Mouse (Mus musculus) neural tube, embryonic 14.5 days (tissue): ENCODE results near the gene Masp2. TPM values are rescaled to one million over a fixed set of nuclear protein-coding genes. Genes with fewer than 3 reads are reported as not detected.

ENCODE experiments used
- ATAC-seq: fragments of 200-750 bp; cut with Nextera tagmentation; 2 replicates; pipeline ENCODE4 v1.8.0; 2017; ENCODE audit warnings: low read depth, mild to moderate bottlenecking, moderate TSS enrichment, moderate library complexity
- H3K27ac ChIP-seq: fragments of 300-500 bp; sonication (generic); 2 replicates; pipeline ENCODE4 v1.5.1; 2014; ENCODE audit warnings: low read depth, mild to moderate bottlenecking, control low read depth, low read length, moderate library complexity, mixed read lengths
- H3K27me3 ChIP-seq: fragments of 300-500 bp; sonication (generic); 2 replicates; pipeline ENCODE4 v1.6.1; 2014; ENCODE audit warnings: low read length; ENCODE audit not compliant: control insufficient read depth, insufficient read depth
- H3K36me3 ChIP-seq: fragments of 300-500 bp; sonication (generic); 2 replicates; pipeline ENCODE4 v1.6.1; 2014; ENCODE audit warnings: low read length, mixed read lengths; ENCODE audit not compliant: control insufficient read depth, insufficient read depth
- H3K4me1 ChIP-seq: fragments of 300-500 bp; sonication (generic); 2 replicates; pipeline ENCODE4 v1.6.1; 2014; ENCODE audit warnings: low read length; ENCODE audit not compliant: control insufficient read depth, insufficient read depth
- H3K4me2 ChIP-seq: fragments of 300-500 bp; sonication (generic); 2 replicates; pipeline ENCODE4 v1.6.1; 2014; ENCODE audit warnings: mild to moderate bottlenecking, low read depth, low read length, control low read depth
- H3K4me3 ChIP-seq: fragments of 300-500 bp; sonication (generic); 2 replicates; pipeline ENCODE4 v1.5.1; 2014; ENCODE audit warnings: low read depth, low read length, control low read depth, mixed read lengths
- H3K9ac ChIP-seq: fragments of 300-500 bp; sonication (generic); replicated peaks from 2 replicates; pipeline ENCODE4 v1.6.1; 2014; ENCODE audit warnings: low read depth, mild to moderate bottlenecking, control low read depth, low read length, mixed read lengths
- H3K9me3 ChIP-seq: fragments of 300-500 bp; sonication (generic); 2 replicates; pipeline ENCODE4 v1.6.1; 2016; ENCODE audit warnings: low read length; ENCODE audit not compliant: control insufficient read depth
- WGBS: fragments of 180-500 bp; shearing (Covaris S2); extraction: QIAGEN DNeasy Blood & Tissue Kit; methylation state at CpG from one replicate; pipeline ENCODE4 v1.1.7; 2014; 5-methylcytosine and 5-hydroxymethylcytosine counted together
- polyA plus RNA-seq: library from polyadenylated mRNA; unstranded; fragments of >200 nt; fragmentation: Nextera tagmentation; extraction: Ambion mirVana; gene quantifications from 2 replicates; pipeline ENCODE4 v1.2.1, GENCODE M21; 2014

Masp2 gene
- polyA plus RNA-seq, 1 experiment from 2014 or later, result 1.8 TPM

DNA sequence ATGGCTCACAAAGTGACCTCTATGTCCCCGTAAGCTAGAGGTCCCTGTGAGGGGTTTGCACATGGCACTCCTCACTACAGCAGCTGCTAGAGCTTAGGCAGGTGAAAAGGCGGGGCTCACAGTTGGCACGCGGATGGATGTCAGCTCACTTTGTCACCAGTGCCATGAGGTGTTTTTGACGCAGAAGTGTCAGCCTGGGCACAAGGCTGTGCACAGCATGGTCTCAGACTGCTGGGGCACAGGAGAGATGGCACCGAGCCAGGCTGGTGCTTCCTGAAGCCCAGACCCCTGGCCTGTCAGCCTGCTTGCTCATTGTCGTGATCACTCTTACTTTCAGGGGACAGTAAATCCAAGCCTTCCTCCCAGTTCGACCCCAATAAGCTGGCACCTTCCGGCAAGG is 21.6 kb upstream of the Masp2 start:
- Histone ChIP-seq H3K9me3 (no peaks in the 10 kb centered on the region), H3K4me3 (no peak overlapping the region), H3K4me1 (no peaks in the 10 kb centered on the region), H3K36me3 (peaks cover 57% of the 10 kb centered on the region), H3K27me3 (no peaks in the 10 kb centered on the region), H3K4me2 (no peak overlapping the region), H3K9ac (no peak overlapping the region), H3K27ac (no peak overlapping the region)
- WGBS, result 90% methylated on average over 9 of the region's 9 CpGs
- ATAC-seq, result no peak

DNA sequence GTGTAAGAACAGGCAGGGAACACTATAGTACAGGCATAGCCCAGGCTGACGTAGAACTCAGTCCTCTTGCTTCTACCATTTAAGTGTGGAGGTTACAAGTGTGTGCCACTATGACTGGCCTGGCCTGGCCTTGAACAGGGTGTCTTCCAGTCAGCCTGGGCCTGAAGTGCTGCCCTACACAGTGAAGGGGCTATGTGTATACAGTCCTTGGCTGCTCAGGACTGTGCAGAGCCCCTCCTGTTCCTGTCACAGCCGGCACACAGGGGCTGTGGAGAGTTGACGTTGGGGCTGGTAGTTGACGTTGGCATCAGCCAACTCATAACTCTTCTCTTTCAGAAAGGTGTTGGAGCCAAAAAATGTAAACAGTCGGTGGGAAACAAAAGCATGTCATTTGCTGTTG is 20.9 kb upstream of the Masp2 start:
- H3K9me3 ChIP-seq, result no peaks in the 10 kb centered on the region
- peaks cover 50% of the 10 kb centered on the region for H3K36me3 ChIP-seq
- no peak overlapping the region for H3K4me3 ChIP-seq
- no peaks in the 10 kb centered on the region for H3K4me1 ChIP-seq
- H3K4me2 ChIP-seq, result no peak overlapping the region
- H3K9ac ChIP-seq, result no peak overlapping the region
- no peak overlapping the region for H3K27ac ChIP-seq
- no peaks in the 10 kb centered on the region for H3K27me3 ChIP-seq
- ATAC-seq, result no peak
- WGBS, result 95% methylated on average over 5 of the region's 5 CpGs

DNA sequence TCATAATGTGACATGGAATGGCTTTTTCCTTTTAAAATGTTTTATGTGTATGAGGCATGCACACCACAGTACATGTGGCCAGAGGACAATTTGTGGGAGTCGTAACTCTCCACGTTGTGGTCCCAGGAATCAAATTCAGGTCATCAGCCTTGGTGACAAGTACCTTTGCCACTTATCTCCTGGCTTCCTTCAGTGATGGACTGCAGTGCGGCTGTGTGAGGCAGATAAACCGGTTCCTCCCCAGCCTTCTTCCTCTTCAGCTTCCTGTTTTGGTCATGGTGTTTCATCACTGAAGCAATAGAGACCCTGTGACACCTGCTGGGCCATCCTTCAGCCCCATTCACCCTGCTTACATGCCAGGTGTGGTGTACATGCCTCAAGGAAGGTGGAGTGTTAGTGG is 19.1 kb upstream of the Masp2 start:
- Histone ChIP-seq H3K36me3 (peaks cover 35% of the 10 kb centered on the region), H3K27me3 (no peaks in the 10 kb centered on the region), H3K9me3 (no peaks in the 10 kb centered on the region), H3K9ac (no peak overlapping the region), H3K4me1 (no peaks in the 10 kb centered on the region), H3K27ac (no peak overlapping the region), H3K4me3 (no peak overlapping the region), H3K4me2 (no peak overlapping the region)
- no peak for ATAC-seq
- 87% methylated on average over 4 of the region's 4 CpGs for WGBS

GRCm38 (mm10) chr4:148586648-148587047 is 15.7 kb upstream of the Masp2 start:
- Histone ChIP-seq H3K4me1 (peaks cover 3% of the 10 kb centered on the region; the same call in 1 of the 2 replicates), H3K9ac (no peak overlapping the region), H3K27ac (no peak overlapping the region), H3K4me3 (no peak overlapping the region), H3K9me3 (no peaks in the 10 kb centered on the region), H3K4me2 (no peak overlapping the region), H3K36me3 (peaks cover 4% of the 10 kb centered on the region; the same call in 1 of the 2 replicates), H3K27me3 (no peaks in the 10 kb centered on the region)
- 84% methylated on average over 9 of the region's 9 CpGs for WGBS
- no peak for ATAC-seq

DNA sequence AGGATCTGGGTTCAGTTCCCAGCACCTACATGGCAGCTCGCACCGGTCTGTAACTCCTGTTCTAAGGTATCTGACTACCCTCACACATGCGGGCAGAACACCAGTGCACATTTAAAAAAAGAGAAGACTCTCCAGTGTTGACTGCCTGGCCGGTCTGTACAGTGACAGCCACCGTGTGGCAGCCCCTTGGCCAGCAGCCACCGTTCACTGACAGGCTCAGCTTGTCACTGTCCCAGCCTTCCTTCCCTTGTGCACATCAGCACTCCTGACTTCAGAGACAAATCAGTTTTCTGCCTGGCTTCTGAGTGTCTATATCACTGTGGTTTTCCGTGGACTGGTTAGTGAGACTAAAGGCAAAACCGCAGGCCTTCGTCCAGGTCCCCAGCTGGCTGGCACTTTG is 13.6 kb upstream of the Masp2 start:
- H3K4me1 ChIP-seq, result peaks cover 15% of the 10 kb centered on the region
- 80% methylated on average over 9 of the region's 9 CpGs for WGBS
- H3K9me3 ChIP-seq, result no peaks in the 10 kb centered on the region
- no peak for ATAC-seq
- no peak overlapping the region for H3K9ac ChIP-seq
- H3K27ac ChIP-seq, result no peak overlapping the region
- no peak overlapping the region for H3K4me3 ChIP-seq
- no peaks in the 10 kb centered on the region for H3K27me3 ChIP-seq
- H3K36me3 ChIP-seq, result 0 out of 2 replicates have a peak, but pooled peaks cover 6% of the 10 kb centered on the region
- no peak overlapping the region for H3K4me2 ChIP-seq

GRCm38 (mm10) chr4:148589565-148589964 is 12.8 kb upstream of the Masp2 start:
- Histone ChIP-seq H3K36me3 (0 out of 2 replicates have a peak, but pooled peaks cover 12% of the 10 kb centered on the region), H3K4me2 (no peak overlapping the region), H3K27me3 (no peaks in the 10 kb centered on the region), H3K4me1 (peaks cover 15% of the 10 kb centered on the region), H3K9me3 (no peaks in the 10 kb centered on the region), H3K4me3 (no peak overlapping the region), H3K9ac (no peak overlapping the region), H3K27ac (no peak overlapping the region)
- no peak for ATAC-seq
- 62% methylated on average over 6 of the region's 8 CpGs for WGBS

GRCm38 (mm10) chr4:148590421-148591170 is 11.8 kb upstream of the Masp2 start:
- no peak for ATAC-seq

DNA sequence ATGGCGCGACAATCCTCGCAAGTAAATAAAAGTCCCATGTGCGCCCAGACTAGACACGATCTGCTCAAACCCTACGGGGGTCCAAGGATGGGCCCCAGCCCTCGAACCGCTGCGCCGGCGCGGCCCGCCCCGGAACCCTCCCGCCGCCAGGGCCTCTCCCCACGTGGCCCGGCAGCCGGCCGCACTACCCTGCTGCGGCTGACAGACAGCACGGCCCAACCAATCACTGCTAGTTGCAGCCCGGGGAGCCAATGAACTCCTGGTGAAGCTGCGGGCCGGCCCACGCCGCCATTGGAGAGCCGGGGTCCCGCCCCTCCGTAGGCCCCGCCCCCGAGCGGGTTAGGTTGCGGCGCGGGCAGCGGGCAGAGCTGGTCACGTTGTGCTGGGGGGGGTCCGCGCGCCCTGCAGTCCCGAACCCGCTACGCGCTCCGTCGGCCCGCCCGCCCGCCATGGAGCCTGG is 11.2 kb upstream of the Masp2 start, which contains the start of gene Srm:
Gene Srm, plus strand, starts transcription at position 333 of the 460 bp plus-strand sequence.
- Histone ChIP-seq H3K9me3 (no peaks in the 10 kb centered on the region), H3K27ac (peak within 1 kb of the TSS; percentile 45), H3K9ac (peak within 1 kb of the TSS; percentile 80), H3K36me3 (peaks cover 24% of the 10 kb centered on the region), H3K27me3 (no peaks in the 10 kb centered on the region), H3K4me3 (peak within 1 kb of the TSS; percentile 61), H3K4me2 (peak within 1 kb of the TSS; percentile 96), H3K4me1 (peaks cover 15% of the 10 kb centered on the region)
- peak; percentile 99 for ATAC-seq
- 0% methylated on average over 40 of the region's 50 CpGs for WGBS

More at GRCm38 (mm10) chr4:148590421-148591170, 11.8 kb upstream of the Masp2 start:
- Histone ChIP-seq H3K27ac (peak overlapping the region; percentile 45), H3K4me1 (peaks cover 15% of the 10 kb centered on the region), H3K4me3 (peak overlapping the region; percentile 61), H3K9me3 (no peaks in the 10 kb centered on the region), H3K4me2 (peak overlapping the region; percentile 96), H3K9ac (peak overlapping the region; percentile 30; the same call in 1 of the 2 replicates), H3K27me3 (no peaks in the 10 kb centered on the region), H3K36me3 (peaks cover 22% of the 10 kb centered on the region; the same call in 1 of the 2 replicates)
- WGBS, result 6% methylated on average over 18 of the region's 18 CpGs
